Mouse (Mus musculus) megakaryocyte progenitor cell, adult 5-6 weeks (primary cell): ENCODE measurements around the gene Edc3. TPM values are rescaled to one million over a fixed set of nuclear protein-coding genes. Genes with fewer than 3 reads are reported as not detected.
A peak's percentile ranks its signal among the peaks of the same experiment; 100 is the strongest.

Experiments used
- ATAC-seq: replicated peaks from 2 replicates; pipeline ENCODE4 v1.8.0; 2016; ENCODE audit warnings: mild to moderate bottlenecking, moderate TSS enrichment, inconsistent platforms; ENCODE audit not compliant: poor library complexity
- total RNA-seq, 2 experiments: library from RNA; stranded (forward) in 1 of 2; stranded (reverse) in 1 of 2; fragments of 157-497, 149-512 nt in 1 of 2; fragments of 200-1000 nt in 1 of 2; gene quantifications; 2 replicates each; pipeline versions ENCODE4 v1.2.3 to v1.2.4; 2015 to 2017

Edc3 gene
- total RNA-seq (2015) (6.4 and 8.2 TPM in 2 replicates), total RNA-seq (2017) (4.5 and 4.8 TPM in 2 replicates)

GRCm38 (mm10) chr9:57708068-57708719 lies at the start of gene Edc3:
Gene Edc3 (plus strand): TSS chr9:57708540.
- peak; percentile 94 for ATAC-seq

GRCm38 (mm10) chr9:57658970-57659369 lies 49.4 kb upstream of the Edc3 start:
- ATAC-seq, result no peak

- ATAC-seq, result peak; percentile 88
Measured at GRCm38 (mm10) chr9:57659774-57660173, 48.6 kb upstream of the Edc3 start.

- ATAC-seq, result peak; percentile 45
Measured at GRCm38 (mm10) chr9:57660501-57660900, 47.8 kb upstream of the Edc3 start.

GRCm38 (mm10) chr9:57661552-57661951 lies 46.8 kb upstream of the Edc3 start:
- ATAC-seq, result no peak

GRCm38 (mm10) chr9:57664616-57665015 lies 43.7 kb upstream of the Edc3 start:
- no peak for ATAC-seq

GRCm38 (mm10) chr9:57666536-57666935 lies 41.8 kb upstream of the Edc3 start:
- ATAC-seq, result no peak

- no peak for ATAC-seq
Measured at GRCm38 (mm10) chr9:57667136-57667535, 41.2 kb upstream of the Edc3 start.

GRCm38 (mm10) chr9:57667817-57668216 lies 40.5 kb upstream of the Edc3 start:
- no peak for ATAC-seq

- ATAC-seq, result no peak
Measured at GRCm38 (mm10) chr9:57668277-57668676, 40.1 kb upstream of the Edc3 start.

GRCm38 (mm10) chr9:57669566-57669965 lies 38.8 kb upstream of the Edc3 start:
- no peak for ATAC-seq

GRCm38 (mm10) chr9:57671037-57671436 lies 37.3 kb upstream of the Edc3 start:
- ATAC-seq, result no peak

GRCm38 (mm10) chr9:57671500-57671899 lies 36.8 kb upstream of the Edc3 start:
- ATAC-seq, result no peak

- no peak for ATAC-seq
Measured at GRCm38 (mm10) chr9:57681411-57681810, 26.9 kb upstream of the Edc3 start.

- ATAC-seq, result no peak
Measured at GRCm38 (mm10) chr9:57683520-57683919, 24.8 kb upstream of the Edc3 start, which contains the start of gene Cyp1a2. Gene Cyp1a2 (minus strand): TSS chr9:57683703.

- no peak for ATAC-seq
Measured at GRCm38 (mm10) chr9:57686011-57686410, 22.3 kb upstream of the Edc3 start.

- ATAC-seq, result no peak
Measured at GRCm38 (mm10) chr9:57687751-57688150, 20.6 kb upstream of the Edc3 start, which contains the start of gene Cyp1a1. Gene Cyp1a1 (plus strand): TSS chr9:57687928.

GRCm38 (mm10) chr9:57688158-57688557 lies 20.2 kb upstream of the Edc3 start:
- ATAC-seq, result peak; percentile 85

GRCm38 (mm10) chr9:57688606-57689005 lies 19.7 kb upstream of the Edc3 start:
- ATAC-seq, result no peak

- ATAC-seq, result no peak
Measured at GRCm38 (mm10) chr9:57694108-57694507, 14.2 kb upstream of the Edc3 start.

- peak; percentile 59 for ATAC-seq
Measured at GRCm38 (mm10) chr9:57696380-57697285, 11.7 kb upstream of the Edc3 start.

GRCm38 (mm10) chr9:57697380-57697779 lies 11.0 kb upstream of the Edc3 start:
- peak; percentile 61 for ATAC-seq
